Mouse (Mus musculus): ENCODE measurements around the gene Rfx1. TPM values are rescaled to one million over a fixed set of nuclear protein-coding genes. Genes with fewer than 3 reads are reported as not detected.

Gene Rfx1
- polyA plus RNA-seq, 1 experiment from 2014 or later, result 8.8 TPM

DNA sequence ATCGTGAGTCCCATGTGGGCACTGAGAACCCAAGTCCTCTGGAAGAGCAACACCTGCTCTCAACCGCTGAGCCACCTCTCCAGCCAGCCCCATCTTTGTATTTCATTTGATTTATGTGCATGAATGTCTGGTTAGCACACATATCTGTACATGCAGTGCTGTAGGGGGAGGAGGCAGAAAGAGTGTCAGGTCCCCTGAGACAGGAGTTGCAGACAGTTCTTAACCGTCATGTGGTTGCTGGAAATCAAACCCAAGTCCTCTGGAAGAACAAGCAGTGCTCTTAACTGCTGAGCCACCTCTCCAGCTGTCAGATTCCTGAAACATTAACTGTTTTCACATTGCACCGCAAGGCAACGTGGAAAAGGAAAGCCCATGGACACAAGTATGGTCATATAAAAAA is 18.5 kb upstream of the Rfx1 start:
- 51% methylated on average over 5 of the region's 5 CpGs for WGBS
- peaks cover 26% of the 10 kb centered on the region for H3K27me3 ChIP-seq (ENCODE audit: control insufficient read depth, insufficient read depth, low read depth, low read length)
- no peaks in the 10 kb centered on the region for H3K36me3 ChIP-seq (ENCODE audit: control insufficient read depth, insufficient read depth, low read length)
- peaks cover 8% of the 10 kb centered on the region for H3K4me1 ChIP-seq (replicated peaks; ENCODE audit: control insufficient read depth, insufficient read depth, low read length)
- H3K4me2 ChIP-seq (ENCODE audit: low read depth, low read length), result no peak overlapping the region
- H3K4me3 ChIP-seq (ENCODE audit: low read length), result no peak overlapping the region
- no peak for ATAC-seq (ENCODE audit: low read depth)
- 0 out of 2 replicates have a peak, but pooled peaks cover under 1% of the 10 kb centered on the region for H3K9me3 ChIP-seq (ENCODE audit: control insufficient read depth, low read length)
- no peak overlapping the region for H3K27ac ChIP-seq (ENCODE audit: low read length)
- no peak overlapping the region for H3K9ac ChIP-seq (ENCODE audit: low read length)

DNA sequence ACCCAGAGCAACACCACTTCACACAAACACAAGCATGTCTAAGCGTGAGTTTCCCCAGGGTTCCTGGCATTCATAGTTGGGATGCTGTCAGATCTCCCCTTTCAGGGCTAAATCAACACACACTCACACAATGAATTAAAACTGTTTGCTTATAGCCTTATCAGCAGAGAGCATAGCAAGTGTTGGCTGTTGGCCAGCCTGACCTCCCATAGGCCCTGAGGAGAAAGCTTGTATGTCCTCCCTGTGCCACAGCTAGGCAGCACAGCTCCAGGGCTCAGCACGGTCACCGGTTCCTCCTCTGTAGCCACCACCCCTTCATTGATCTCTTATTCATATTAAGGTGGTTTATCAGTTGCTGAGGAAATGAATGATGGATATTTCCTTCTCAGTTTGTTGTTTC is 13.9 kb upstream of the Rfx1 start:
- peaks cover 8% of the 10 kb centered on the region for H3K4me1 ChIP-seq (replicated peaks; ENCODE audit: control insufficient read depth, insufficient read depth, low read length)
- no peaks in the 10 kb centered on the region for H3K36me3 ChIP-seq (ENCODE audit: control insufficient read depth, insufficient read depth, low read length)
- peak; percentile 87 for ATAC-seq (ENCODE audit: low read depth)
- 20% methylated on average over 3 of the region's 3 CpGs for WGBS
- H3K27me3 ChIP-seq (ENCODE audit: control insufficient read depth, insufficient read depth, low read depth, low read length), result no peaks in the 10 kb centered on the region
- H3K27ac ChIP-seq (ENCODE audit: low read length), result 0 out of 2 replicates have a peak overlapping the region, but pooled peaks have one; percentile 19
- no peak overlapping the region for H3K4me3 ChIP-seq (ENCODE audit: low read length)
- H3K4me2 ChIP-seq (ENCODE audit: low read depth, low read length), result no peak overlapping the region
- H3K9ac ChIP-seq (ENCODE audit: low read length), result no peak overlapping the region
- 0 out of 2 replicates have a peak, but pooled peaks cover 2% of the 10 kb centered on the region for H3K9me3 ChIP-seq (ENCODE audit: control insufficient read depth, low read length)

DNA sequence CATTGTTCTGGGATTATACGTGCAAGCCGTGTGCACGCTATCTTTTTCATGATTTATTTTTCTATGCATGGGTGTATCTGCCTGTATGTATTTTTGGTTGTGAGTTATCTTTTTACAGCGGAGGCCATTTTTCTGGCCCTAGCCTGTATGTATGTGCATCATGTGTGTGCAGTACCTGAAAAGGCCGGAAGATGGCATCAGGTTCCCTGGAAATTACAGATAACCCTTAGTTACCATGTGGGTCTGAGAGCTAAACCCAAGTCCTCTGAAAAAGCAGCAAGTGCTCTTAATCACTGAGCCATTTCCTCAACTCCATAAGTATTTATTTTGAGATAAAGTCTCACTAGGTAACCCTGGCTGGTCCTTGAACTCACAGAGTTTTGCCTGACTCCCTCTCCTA is 13.4 kb upstream of the Rfx1 start:
- no peak overlapping the region for H3K9ac ChIP-seq (ENCODE audit: low read length)
- H3K9me3 ChIP-seq (ENCODE audit: control insufficient read depth, low read length), result 0 out of 2 replicates have a peak, but pooled peaks cover 2% of the 10 kb centered on the region
- 87% methylated on average over 5 of the region's 5 CpGs for WGBS
- ATAC-seq (ENCODE audit: low read depth), result no peak
- H3K4me1 ChIP-seq (replicated peaks; ENCODE audit: control insufficient read depth, insufficient read depth, low read length), result peaks cover 8% of the 10 kb centered on the region
- H3K4me3 ChIP-seq (ENCODE audit: low read length), result no peak overlapping the region
- no peak overlapping the region for H3K4me2 ChIP-seq (ENCODE audit: low read depth, low read length)
- no peaks in the 10 kb centered on the region for H3K36me3 ChIP-seq (ENCODE audit: control insufficient read depth, insufficient read depth, low read length)
- no peak overlapping the region for H3K27ac ChIP-seq (ENCODE audit: low read length)
- H3K27me3 ChIP-seq (ENCODE audit: control insufficient read depth, insufficient read depth, low read depth, low read length), result no peaks in the 10 kb centered on the region

DNA sequence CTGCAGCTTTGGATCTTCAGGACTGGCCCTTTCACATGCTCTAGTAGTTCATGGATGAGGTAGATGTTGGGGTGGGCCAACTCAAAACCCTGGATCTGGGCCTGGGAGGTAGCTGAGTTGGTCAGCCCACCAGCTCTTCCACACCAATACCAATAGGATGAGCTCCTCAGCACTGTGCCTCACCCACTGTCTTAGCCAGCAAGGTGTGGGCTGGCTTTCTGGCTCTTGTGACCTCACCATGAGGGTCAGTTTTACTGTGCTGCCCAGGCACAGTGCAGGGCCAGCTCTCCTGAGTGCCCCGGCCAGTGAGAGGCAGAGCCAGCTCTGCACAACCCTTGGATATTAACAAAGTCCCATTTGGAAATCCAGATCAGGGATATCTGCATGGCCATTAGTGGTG is 8.8 kb upstream of the Rfx1 start:
- H3K4me2 ChIP-seq (ENCODE audit: low read depth, low read length), result no peak overlapping the region
- 0 out of 2 replicates have a peak, but pooled peaks cover 2% of the 10 kb centered on the region for H3K9me3 ChIP-seq (ENCODE audit: control insufficient read depth, low read length)
- H3K27me3 ChIP-seq (ENCODE audit: control insufficient read depth, insufficient read depth, low read depth, low read length), result no peaks in the 10 kb centered on the region
- ATAC-seq (ENCODE audit: low read depth), result no peak
- H3K36me3 ChIP-seq (ENCODE audit: control insufficient read depth, insufficient read depth, low read length), result no peaks in the 10 kb centered on the region
- H3K9ac ChIP-seq (ENCODE audit: low read length), result no peak overlapping the region
- H3K27ac ChIP-seq (ENCODE audit: low read length), result no peak overlapping the region
- WGBS, result 88% methylated on average over 1 of the region's 1 CpGs
- peaks cover under 1% of the 10 kb centered on the region; the same call in 1 of the 2 replicates for H3K4me1 ChIP-seq (replicated peaks; ENCODE audit: control insufficient read depth, insufficient read depth, low read length)
- H3K4me3 ChIP-seq (ENCODE audit: low read length), result no peak overlapping the region

DNA sequence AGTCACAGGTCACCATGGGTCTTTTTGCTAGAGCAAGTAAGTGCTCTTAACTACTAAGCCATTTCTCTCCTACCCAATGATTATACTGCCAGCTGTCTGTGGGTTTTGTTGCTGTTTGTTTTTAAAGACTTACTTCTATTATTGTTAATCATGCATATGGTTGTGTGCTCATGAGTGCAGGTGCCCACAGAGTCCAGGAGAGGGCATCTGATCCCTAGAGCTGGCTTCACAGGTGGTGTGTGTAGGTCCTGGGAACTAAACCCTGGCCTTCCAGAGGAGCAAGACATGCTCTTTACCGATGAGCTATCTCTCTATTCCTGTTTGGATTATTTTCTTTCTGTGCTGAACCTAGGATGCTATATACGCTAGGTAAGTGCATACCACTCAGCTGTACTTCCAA is 7.4 kb upstream of the Rfx1 start:
- Histone ChIP-seq H3K27ac (ENCODE audit: low read length) (no peak overlapping the region), H3K4me3 (ENCODE audit: low read length) (no peak overlapping the region), H3K4me2 (ENCODE audit: low read depth, low read length) (no peak overlapping the region), H3K27me3 (ENCODE audit: control insufficient read depth, insufficient read depth, low read depth, low read length) (no peaks in the 10 kb centered on the region), H3K9ac (ENCODE audit: low read length) (no peak overlapping the region), H3K4me1 (replicated peaks; ENCODE audit: control insufficient read depth, insufficient read depth, low read length) (no peaks in the 10 kb centered on the region), H3K9me3 (ENCODE audit: control insufficient read depth, low read length) (no peaks in the 10 kb centered on the region), H3K36me3 (ENCODE audit: control insufficient read depth, insufficient read depth, low read length) (no peaks in the 10 kb centered on the region)
- no peak for ATAC-seq (ENCODE audit: low read depth)
- WGBS, result 89% methylated on average over 2 of the region's 2 CpGs

DNA sequence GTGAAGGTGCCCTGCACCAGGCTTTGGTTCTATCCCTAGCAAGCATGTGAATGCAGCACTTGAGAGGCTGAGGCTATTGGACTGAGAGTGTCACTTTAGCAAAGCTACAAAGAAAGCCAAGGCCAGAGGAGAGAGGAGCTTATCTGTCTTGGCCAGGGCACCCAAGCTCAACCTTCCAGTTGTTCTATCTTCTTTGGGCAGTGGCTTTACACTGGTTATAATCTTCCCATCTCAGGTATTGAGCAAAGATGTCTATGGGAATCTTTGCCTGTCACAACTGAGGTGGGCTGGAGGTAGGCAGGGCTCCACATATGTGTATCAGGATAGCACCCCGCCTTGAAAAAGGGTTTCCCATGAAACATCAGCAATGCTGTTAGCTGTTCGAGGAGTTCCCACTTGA is 6.4 kb upstream of the Rfx1 start:
- H3K9me3 ChIP-seq (ENCODE audit: control insufficient read depth, low read length), result no peaks in the 10 kb centered on the region
- ATAC-seq (ENCODE audit: low read depth), result no peak

DNA sequence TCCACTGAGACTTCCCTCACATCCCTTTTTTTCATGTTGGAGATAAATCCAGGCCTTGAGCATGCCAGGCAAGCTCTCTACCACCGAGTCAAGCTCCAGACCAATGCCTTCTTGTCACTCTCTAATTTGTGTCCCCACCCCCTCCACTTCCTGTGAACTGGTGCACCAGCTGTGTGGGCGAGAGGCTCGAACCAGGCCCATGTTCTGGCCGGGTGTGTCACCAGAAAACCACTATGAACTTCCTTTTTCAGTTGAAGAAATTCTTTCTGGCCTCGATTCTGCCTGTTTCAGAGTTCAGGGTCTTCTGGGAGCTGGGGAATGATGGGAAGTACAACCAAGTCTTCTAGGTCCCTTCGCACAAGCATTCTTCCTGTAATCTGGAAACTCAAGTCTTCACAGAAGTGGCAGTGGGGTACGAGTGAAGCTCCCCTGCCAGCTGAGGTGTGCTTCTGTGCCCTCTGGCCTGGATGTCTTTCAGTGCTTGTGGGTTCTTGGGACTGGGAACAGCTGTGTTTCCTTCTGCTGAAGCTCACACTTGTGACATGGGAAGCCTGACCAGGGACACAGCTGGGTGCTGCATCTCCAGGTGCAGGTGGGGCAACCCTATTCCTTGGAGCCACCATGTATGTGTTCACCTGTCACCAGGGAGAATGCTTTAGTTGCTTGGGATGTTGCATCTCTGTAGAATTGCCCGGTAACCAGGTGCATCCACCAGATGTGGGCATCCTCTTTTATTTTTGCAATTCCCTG is 2.6 kb upstream of the Rfx1 start:
- no peak overlapping the region for H3K4me3 ChIP-seq (ENCODE audit: low read length)
- no peaks in the 10 kb centered on the region for H3K27me3 ChIP-seq (ENCODE audit: control insufficient read depth, insufficient read depth, low read depth, low read length)
- H3K9ac ChIP-seq (ENCODE audit: low read length), result no peak overlapping the region
- ATAC-seq (ENCODE audit: low read depth), result no peak
- no peaks in the 10 kb centered on the region for H3K9me3 ChIP-seq (ENCODE audit: control insufficient read depth, low read length)
- no peaks in the 10 kb centered on the region for H3K36me3 ChIP-seq (ENCODE audit: control insufficient read depth, insufficient read depth, low read length)
- 63% methylated on average over 8 of the region's 8 CpGs for WGBS
- no peak overlapping the region for H3K27ac ChIP-seq (ENCODE audit: low read length)
- H3K4me2 ChIP-seq (ENCODE audit: low read depth, low read length), result no peak overlapping the region
- peaks cover 16% of the 10 kb centered on the region for H3K4me1 ChIP-seq (replicated peaks; ENCODE audit: control insufficient read depth, insufficient read depth, low read length)

More for the DNA sequence above, 6.4 kb upstream of the Rfx1 start:
- no peak overlapping the region for H3K4me3 ChIP-seq (ENCODE audit: low read length)
- H3K4me1 ChIP-seq (replicated peaks; ENCODE audit: control insufficient read depth, insufficient read depth, low read length), result no peaks in the 10 kb centered on the region
- H3K27me3 ChIP-seq (ENCODE audit: control insufficient read depth, insufficient read depth, low read depth, low read length), result no peaks in the 10 kb centered on the region
- H3K27ac ChIP-seq (ENCODE audit: low read length), result no peak overlapping the region
- H3K9ac ChIP-seq (ENCODE audit: low read length), result no peak overlapping the region
- 84% methylated on average over 2 of the region's 2 CpGs for WGBS
- no peaks in the 10 kb centered on the region for H3K36me3 ChIP-seq (ENCODE audit: control insufficient read depth, insufficient read depth, low read length)
- no peak overlapping the region for H3K4me2 ChIP-seq (ENCODE audit: low read depth, low read length)

DNA sequence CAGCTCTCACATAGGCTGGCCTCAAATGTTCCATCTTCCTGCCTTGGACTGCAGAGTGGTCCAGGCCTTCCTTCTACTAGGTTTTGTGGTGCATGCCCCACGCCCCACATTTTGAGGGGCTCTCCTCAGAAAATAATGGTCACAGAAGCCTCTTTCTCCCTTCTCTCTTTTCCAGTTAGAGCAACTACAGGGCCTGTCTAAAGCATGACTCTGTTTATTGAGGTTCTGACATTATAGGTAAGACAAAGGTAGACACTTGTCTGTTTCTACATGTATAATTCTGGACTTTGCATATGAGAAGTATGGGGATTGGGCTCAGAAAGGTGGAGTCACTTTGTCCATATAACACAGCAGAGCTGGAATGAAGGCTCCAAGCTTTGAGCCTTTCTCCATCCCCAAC is 1.6 kb upstream of the Rfx1 start, which contains the start of gene Gm10643:
Gene Gm10643 (minus strand): TSS at position 101 of the 400 bp plus-strand sequence.
- ATAC-seq (ENCODE audit: low read depth), result no peak
- peaks cover 25% of the 10 kb centered on the region for H3K4me1 ChIP-seq (replicated peaks; ENCODE audit: control insufficient read depth, insufficient read depth, low read length)
- H3K4me3 ChIP-seq (ENCODE audit: low read length), result peak within 1 kb of the TSS; percentile 53
- H3K27ac ChIP-seq (ENCODE audit: low read length), result peak within 1 kb of the TSS; percentile 76
- H3K27me3 ChIP-seq (ENCODE audit: control insufficient read depth, insufficient read depth, low read depth, low read length), result no peaks in the 10 kb centered on the region
- no peaks in the 10 kb centered on the region for H3K9me3 ChIP-seq (ENCODE audit: control insufficient read depth, low read length)
- H3K9ac ChIP-seq (ENCODE audit: low read length), result peak within 1 kb of the TSS; percentile 71
- no peaks in the 10 kb centered on the region for H3K36me3 ChIP-seq (ENCODE audit: control insufficient read depth, insufficient read depth, low read length)
- WGBS, result 80% methylated on average over 1 of the region's 1 CpGs
- H3K4me2 ChIP-seq (ENCODE audit: low read depth, low read length), result peak within 1 kb of the TSS; percentile 61

DNA sequence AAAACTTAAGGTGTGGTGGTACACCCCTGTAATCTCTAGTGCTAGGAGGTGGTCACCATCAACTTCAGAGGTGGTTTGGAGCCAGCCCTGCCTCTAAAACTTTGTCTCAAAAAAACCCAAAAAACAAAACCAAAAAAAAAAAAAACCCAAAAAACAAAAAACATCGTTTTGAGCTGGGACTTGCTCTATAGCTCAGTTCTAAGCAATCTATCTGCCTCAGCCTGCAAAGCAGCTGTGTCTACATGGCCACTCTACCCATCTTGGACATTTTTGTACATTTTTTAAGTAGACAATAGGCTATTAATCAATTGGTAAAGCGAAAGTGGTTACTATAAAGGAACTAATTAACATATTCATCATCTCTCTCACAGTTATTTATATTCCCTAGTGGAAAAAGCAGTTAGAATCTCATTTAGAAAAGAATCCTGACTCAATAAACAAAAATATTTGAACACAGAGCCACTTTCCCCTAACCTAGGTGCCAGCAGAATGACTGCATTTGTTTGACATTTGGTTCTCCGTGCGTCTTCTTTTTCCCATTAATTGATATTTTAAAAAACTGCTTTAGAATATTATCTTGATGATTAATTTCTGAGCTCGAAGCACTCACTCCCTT is 1.1 kb upstream of the Rfx1 start:
- Histone ChIP-seq H3K27ac (ENCODE audit: low read length) (peak overlapping the region; percentile 76), H3K9me3 (ENCODE audit: control insufficient read depth, low read length) (no peaks in the 10 kb centered on the region), H3K4me3 (ENCODE audit: low read length) (peak overlapping the region; percentile 53), H3K9ac (ENCODE audit: low read length) (peak overlapping the region; percentile 71), H3K36me3 (ENCODE audit: control insufficient read depth, insufficient read depth, low read length) (no peaks in the 10 kb centered on the region), H3K27me3 (ENCODE audit: control insufficient read depth, insufficient read depth, low read depth, low read length) (no peaks in the 10 kb centered on the region), H3K4me2 (ENCODE audit: low read depth, low read length) (peak overlapping the region; percentile 61), H3K4me1 (replicated peaks; ENCODE audit: control insufficient read depth, insufficient read depth, low read length) (peaks cover 26% of the 10 kb centered on the region)
- ATAC-seq (ENCODE audit: low read depth), result no peak
- WGBS, result 18% methylated on average over 5 of the region's 5 CpGs
